Comparison of ENCODE assay signal across 17 mouse cellular contexts in genomic region chr3:84637095-84637494, GRCm38 (mm10). TPM values are rescaled to one million over a fixed set of nuclear protein-coding genes. Genes with fewer than 3 reads are reported as not detected.
"Had no signal": no experiment of that assay in that cellular context is flagged by ENCODE, and none has a peak within 500 bp of the region (broad histone marks: within the 10 kb centered on the region; RNA-seq: fewer than 3 reads in every experiment).

No protein-coding gene starts in this region.

- H3K4me3 ChIP-seq: limb, embryonic 12.5 days; liver, embryonic 13.5 days; lung, embryonic 15.5 days; midbrain, embryonic 13.5 days; myocyte; neural tube, embryonic 15.5 days had no signal

- DNase-seq: layer of hippocampus, adult 9-11 months; layer of hippocampus, postnatal 36 days; liver; liver, embryonic 13.5 days; liver, postnatal 0 days; lung, postnatal 14 days; right cerebral cortex, adult 18-20 months; right cerebral cortex, postnatal 25 days; thymus, adult 18-20 months; thymus, postnatal 14 days had no signal

- H3K4me2 ChIP-seq: limb, embryonic 12.5 days; liver, embryonic 13.5 days; lung, embryonic 15.5 days; midbrain, embryonic 13.5 days; neural tube, embryonic 15.5 days had no signal

- ATAC-seq: liver, postnatal 0 days; midbrain, embryonic 13.5 days had no signal

- H3K9me3 ChIP-seq: limb, embryonic 12.5 days; liver, embryonic 13.5 days; lung, embryonic 15.5 days; midbrain, embryonic 13.5 days; neural tube, embryonic 15.5 days had no signal

- H3K36me3 ChIP-seq: limb, embryonic 12.5 days; liver, embryonic 13.5 days; lung, embryonic 15.5 days; midbrain, embryonic 13.5 days; neural tube, embryonic 15.5 days had no signal

- H3K27me3 ChIP-seq: liver, embryonic 13.5 days; lung, embryonic 15.5 days; midbrain, embryonic 13.5 days; neural tube, embryonic 15.5 days had no signal

- H3K9ac ChIP-seq: limb, embryonic 12.5 days; liver, embryonic 13.5 days; liver, postnatal 0 days; lung, embryonic 15.5 days; midbrain, embryonic 13.5 days; neural tube, embryonic 15.5 days had no signal

- H3K27ac ChIP-seq: kidney, postnatal 0 days; limb, embryonic 12.5 days; liver, embryonic 13.5 days; lung, embryonic 15.5 days; macrophage; midbrain, embryonic 13.5 days; neural tube, embryonic 15.5 days had no signal

RNA-seq across cellular contexts. Expression of gene Tigd4, which starts 43.7 kb away (rescaled TPM):
- total RNA-seq: layer of hippocampus, postnatal 36 days had no signal
- polyA plus RNA-seq: liver, postnatal 0 days; macrophage; midbrain, embryonic 13.5 days had no signal
